Mouse (Mus musculus) liver, embryonic 18 days (tissue): ENCODE results near the gene Aqp8. TPM values are rescaled to one million over a fixed set of nuclear protein-coding genes. Genes with fewer than 3 reads are reported as not detected.

Source experiments
- polyA plus RNA-seq: library from polyadenylated mRNA; depleted of rRNA; stranded (reverse); fragments of >200 nt; gene quantifications from 2 replicates; pipeline ENCODE4 v1.2.3, GENCODE M21; 2012; rRNA removed

The Aqp8 gene
- polyA plus RNA-seq: 200 and 318 TPM in 2 replicates

DNA sequence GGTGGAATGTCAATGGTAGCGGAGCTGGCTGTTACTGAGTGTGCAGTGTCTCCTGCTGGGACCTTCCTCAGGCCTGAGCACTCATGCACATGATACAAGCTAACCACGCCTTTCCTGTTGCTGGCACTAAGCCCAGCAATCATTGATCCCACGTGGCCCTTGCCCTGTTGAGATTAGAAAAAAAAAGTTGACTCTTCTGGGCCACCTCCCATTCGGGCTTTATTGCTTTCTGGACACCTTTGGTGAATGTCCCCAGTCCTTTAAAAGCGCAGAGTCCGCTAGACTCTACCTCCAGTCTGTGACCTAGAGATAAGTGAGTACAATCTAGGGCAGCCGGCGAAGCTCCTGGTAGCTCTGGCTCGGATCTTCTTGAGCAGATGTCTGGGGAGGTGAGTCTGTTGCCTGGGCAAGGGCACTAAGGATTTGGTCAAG, at the start of gene Aqp8:
TSS of gene Aqp8 (plus strand) at position 222 of the 432 bp plus-strand sequence.

DNA sequence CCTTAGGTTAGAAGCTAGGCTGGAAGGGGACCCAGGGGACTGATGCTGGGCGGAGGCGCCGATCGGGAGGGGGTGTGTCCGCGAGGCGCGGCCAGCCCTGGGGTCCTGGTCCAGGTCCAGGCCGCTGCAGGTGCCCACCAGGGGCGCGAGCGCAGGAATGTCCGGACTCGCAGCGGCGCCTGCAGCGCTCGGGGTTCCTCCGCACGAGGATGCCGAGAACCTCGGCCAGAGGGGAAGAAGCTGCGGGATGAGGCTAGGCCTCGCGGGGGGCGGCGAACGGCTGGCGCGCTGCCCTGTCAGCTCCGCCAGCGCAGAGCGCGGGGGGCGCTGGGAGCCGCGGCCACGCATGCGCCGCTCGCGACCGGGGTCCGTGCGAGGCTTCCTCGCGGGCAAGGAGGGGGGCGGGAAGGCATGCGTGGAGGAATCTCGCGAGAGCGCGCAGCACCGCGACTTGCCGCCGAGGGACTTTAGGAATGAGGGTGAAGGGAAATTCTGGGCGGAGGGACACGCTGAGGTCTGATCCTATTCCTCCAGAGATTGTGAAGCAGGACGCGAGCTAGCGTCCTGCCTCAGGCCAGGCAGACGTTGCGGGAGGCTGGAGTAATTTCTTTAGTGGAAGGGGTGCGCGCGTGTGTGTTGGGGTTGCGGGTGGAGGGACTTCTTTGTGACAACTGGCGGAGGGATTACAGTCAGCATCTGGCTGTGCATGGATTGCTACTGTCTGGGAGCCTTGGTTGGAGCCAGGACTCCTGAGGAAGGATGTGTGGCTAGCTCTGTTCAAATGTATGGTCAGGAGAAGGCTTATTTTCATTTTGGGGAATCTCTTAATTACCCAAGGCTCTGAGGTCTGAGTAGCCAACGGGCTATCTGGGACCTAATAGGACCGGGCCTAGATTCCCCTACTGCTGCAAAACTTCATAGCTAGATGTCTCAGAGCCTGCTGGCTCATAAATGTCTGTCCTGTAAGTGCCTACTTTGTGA, 38.4 kb downstream of the Aqp8 start, which contains the start of gene Zkscan2:
TSS of gene Zkscan2 (minus strand) at position 211 of the 981 bp plus-strand sequence.

Other genes with a start within 250 kb of the Aqp8 start
- 0.20 and 0.30 TPM in 2 replicates for gene Slc5a11, start 247.5 kb upstream of the Aqp8 start, polyA plus RNA-seq
- 13.8 and 14.1 TPM in 2 replicates for gene Lcmt1, start 92.5 kb upstream of the Aqp8 start, polyA plus RNA-seq
- 8.1 and 8.8 TPM in 2 replicates for gene Arhgap17, start 92.4 kb upstream of the Aqp8 start, polyA plus RNA-seq
- gene Zkscan2, start 38.2 kb downstream of the Aqp8 start, polyA plus RNA-seq: 0.10 and 0.14 TPM in 2 replicates